Mouse (Mus musculus) fat pad, adult 2 months (tissue): ENCODE data around the gene Cops9.
A peak's percentile ranks its signal among the peaks of the same experiment; 100 is the strongest.

Source experiments
- DNase-seq: peaks from one replicate; pipeline ENCODE4 v3.0.0-alpha.2; 2011; ENCODE audit warnings: low read depth, low spot score; ENCODE audit errors: extremely low read depth

The Cops9 gene

GRCm38 (mm10) chr1:92647026-92647425, 5.2 kb upstream of the Cops9 start:
- DNase-seq, result no peak

GRCm38 (mm10) chr1:92646601-92647000, 4.8 kb upstream of the Cops9 start:
- DNase-seq, result no peak

GRCm38 (mm10) chr1:92646111-92646510, 4.3 kb upstream of the Cops9 start:
- DNase-seq, result no peak

- no peak for DNase-seq
These were observed 3.1 kb upstream of the Cops9 start for GRCm38 (mm10) chr1:92644916-92645315.

- DNase-seq, result no peak
These were observed 1.9 kb upstream of the Cops9 start for GRCm38 (mm10) chr1:92643691-92644090.

GRCm38 (mm10) chr1:92640393-92640792, 1.4 kb downstream of the Cops9 start:
- DNase-seq, result no peak

GRCm38 (mm10) chr1:92638736-92639135, 3.0 kb downstream of the Cops9 start:
- no peak for DNase-seq

GRCm38 (mm10) chr1:92638181-92638580, 3.6 kb downstream of the Cops9 start:
- DNase-seq, result peak; percentile 34

- DNase-seq, result no peak
These were observed 4.1 kb downstream of the Cops9 start for GRCm38 (mm10) chr1:92637501-92638172.

GRCm38 (mm10) chr1:92636676-92637075, 5.1 kb downstream of the Cops9 start:
- DNase-seq, result no peak

GRCm38 (mm10) chr1:92636015-92636414, 5.8 kb downstream of the Cops9 start:
- DNase-seq, result no peak

GRCm38 (mm10) chr1:92634976-92635599, 6.7 kb downstream of the Cops9 start:
- no peak for DNase-seq

- DNase-seq, result no peak
These were observed 7.2 kb downstream of the Cops9 start for GRCm38 (mm10) chr1:92634569-92634968.

GRCm38 (mm10) chr1:92633726-92634125, 8.1 kb downstream of the Cops9 start:
- DNase-seq, result no peak

- no peak for DNase-seq
These were observed 8.8 kb downstream of the Cops9 start for GRCm38 (mm10) chr1:92632948-92633347.

GRCm38 (mm10) chr1:92632196-92632595, 9.6 kb downstream of the Cops9 start:
- DNase-seq, result no peak

- no peak for DNase-seq
These were observed 13.6 kb downstream of the Cops9 start for GRCm38 (mm10) chr1:92628227-92628626.

GRCm38 (mm10) chr1:92618360-92618759, 23.4 kb downstream of the Cops9 start:
- no peak for DNase-seq

GRCm38 (mm10) chr1:92617488-92617887, 24.3 kb downstream of the Cops9 start, which contains the start of gene Olfr12:
Gene Olfr12, plus strand, starts transcription at chr1:92617788.
- DNase-seq, result no peak

GRCm38 (mm10) chr1:92616046-92616445, 25.7 kb downstream of the Cops9 start:
- DNase-seq, result no peak

GRCm38 (mm10) chr1:92614516-92614915, 27.3 kb downstream of the Cops9 start:
- no peak for DNase-seq

- DNase-seq, result no peak
These were observed 28.6 kb downstream of the Cops9 start for GRCm38 (mm10) chr1:92613175-92613574.

- no peak for DNase-seq
These were observed 30.8 kb downstream of the Cops9 start for GRCm38 (mm10) chr1:92611008-92611407.
